Mouse (Mus musculus) embryonic facial prominence, embryonic 10.5 days (tissue): ENCODE results near the gene Usp22. TPM values are rescaled to one million over a fixed set of nuclear protein-coding genes. Genes with fewer than 3 reads are reported as not detected.

ENCODE experiments used
- DNase-seq: peaks from one replicate; pipeline ENCODE4 v3.0.0-alpha.2; 2017; ENCODE audit warnings: low spot score
- H3K27ac ChIP-seq: fragments of 300-500 bp; sonication (generic); replicated peaks from 2 replicates; pipeline ENCODE4 v1.5.1; 2016; ENCODE audit warnings: mild to moderate bottlenecking
- H3K27me3 ChIP-seq: fragments of 300-500 bp; sonication (generic); replicated peaks from 2 replicates; pipeline ENCODE4 v1.6.1; 2016; ENCODE audit warnings: low read depth, mild to moderate bottlenecking; ENCODE audit not compliant: poor library complexity, severe bottlenecking
- H3K36me3 ChIP-seq: fragments of 300-500 bp; sonication (generic); replicated peaks from 2 replicates; pipeline ENCODE4 v1.6.1; 2016; ENCODE audit warnings: mild to moderate bottlenecking, moderate library complexity
- H3K4me1 ChIP-seq: fragments of 300-500 bp; sonication (generic); 2 replicates; pipeline ENCODE4 v1.6.1; 2016
- H3K4me3 ChIP-seq: fragments of 300-500 bp; sonication (generic); 2 replicates; pipeline ENCODE4 v1.5.1; 2016; ENCODE audit warnings: mild to moderate bottlenecking, moderate library complexity
- H3K9me3 ChIP-seq: fragments of 300-500 bp; sonication (generic); 2 replicates; pipeline ENCODE4 v1.6.1; 2016; ENCODE audit warnings: mild to moderate bottlenecking
- WGBS: fragments of 180-500 bp; shearing (Covaris S2); methylation state at CpG from one replicate; pipeline ENCODE4 v1.1.7; 2016; 5-methylcytosine and 5-hydroxymethylcytosine counted together
- polyA plus RNA-seq: library from polyadenylated mRNA; unstranded; fragments of >200 nt; fragmentation: Nextera tagmentation; extraction: Ambion mirVana; gene quantifications from 2 replicates; pipeline ENCODE4 v1.2.1, GENCODE M21; 2016

Gene Usp22
- polyA plus RNA-seq, result 185 and 189 TPM in 2 replicates

DNA sequence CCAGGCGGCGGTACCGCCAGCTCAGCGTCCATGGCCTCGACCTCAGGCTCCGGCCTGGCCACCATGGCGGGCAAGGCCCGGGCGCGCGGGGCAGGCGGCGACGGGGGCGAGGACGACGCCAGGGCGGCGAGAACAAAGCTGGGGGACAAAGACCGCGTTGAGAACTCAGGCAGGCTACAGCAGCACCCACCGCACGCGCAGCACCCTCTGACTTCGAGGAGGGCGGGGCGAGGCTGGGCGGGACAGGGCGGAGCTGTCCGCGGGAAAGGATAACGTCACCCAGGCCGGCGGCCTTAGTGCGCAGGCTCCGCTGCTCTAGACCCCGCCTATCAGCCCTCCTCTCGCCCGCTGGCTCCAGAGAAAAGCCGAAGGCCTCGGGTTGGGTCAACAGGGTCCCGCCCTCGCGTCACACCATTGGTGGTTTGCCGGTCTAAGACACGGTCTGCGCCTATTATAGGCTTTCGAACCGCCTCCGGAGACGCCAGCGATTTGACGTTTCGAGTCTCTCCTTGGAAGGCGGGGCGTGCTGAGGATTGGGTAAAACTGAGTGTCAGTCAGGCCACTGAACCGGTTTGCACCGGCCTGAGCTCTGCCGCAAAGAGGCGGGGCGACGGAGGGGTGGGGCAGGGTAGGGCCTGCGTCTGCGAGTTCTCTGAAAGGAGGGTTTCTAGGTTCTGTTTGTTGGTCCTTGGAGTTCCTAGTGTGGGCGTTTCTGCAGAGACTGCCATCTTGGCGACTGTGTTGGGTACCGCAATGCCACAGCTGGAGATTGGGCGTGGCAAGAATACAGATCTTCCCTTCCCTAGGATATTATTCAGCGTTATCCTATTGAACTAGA is at the start of gene Usp22:
TSS of gene Usp22 (minus strand) at position 235 of the 838 bp plus-strand sequence.
- under 1% methylated on average over 69 of the region's 69 CpGs for WGBS
- Histone ChIP-seq H3K4me1 (peaks cover 26% of the 10 kb centered on the region), H3K36me3 (peaks cover 17% of the 10 kb centered on the region), H3K9me3 (no peaks in the 10 kb centered on the region), H3K4me3 (peak within 1 kb of the TSS; percentile 99), H3K27me3 (no peaks in the 10 kb centered on the region), H3K27ac (peak within 1 kb of the TSS; percentile 99)
- peak; percentile 100 for DNase-seq

DNA sequence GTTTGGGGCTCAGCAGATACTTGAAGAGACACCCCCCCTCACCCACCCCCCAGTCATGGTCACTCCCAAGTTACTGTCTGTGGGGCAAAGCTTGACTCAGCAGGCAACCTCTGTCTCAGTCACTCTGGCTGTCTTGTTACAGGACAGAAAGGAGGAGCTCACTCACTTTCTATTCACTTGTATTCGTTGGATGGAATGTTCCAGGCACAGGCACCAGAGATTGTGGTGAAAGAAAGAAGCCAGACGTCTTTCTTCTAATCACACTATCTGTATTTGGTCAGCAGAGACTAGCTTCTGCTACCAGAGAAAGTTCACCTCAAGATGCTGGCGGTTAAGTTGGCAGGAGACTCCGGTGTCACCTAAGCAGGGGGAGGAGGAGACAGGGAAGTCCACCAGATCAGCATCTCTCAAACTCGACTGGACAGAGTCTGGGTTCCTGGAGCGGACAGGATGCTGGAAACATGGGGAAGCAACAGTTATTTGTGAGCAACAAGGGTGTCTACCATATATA is 49.4 kb upstream of the Usp22 start:
- Histone ChIP-seq H3K27ac (no peak overlapping the region), H3K4me1 (no peaks in the 10 kb centered on the region), H3K4me3 (no peak overlapping the region), H3K36me3 (no peaks in the 10 kb centered on the region), H3K27me3 (no peaks in the 10 kb centered on the region), H3K9me3 (no peaks in the 10 kb centered on the region)
- 85% methylated on average over 6 of the region's 6 CpGs for WGBS
- no peak for DNase-seq

DNA sequence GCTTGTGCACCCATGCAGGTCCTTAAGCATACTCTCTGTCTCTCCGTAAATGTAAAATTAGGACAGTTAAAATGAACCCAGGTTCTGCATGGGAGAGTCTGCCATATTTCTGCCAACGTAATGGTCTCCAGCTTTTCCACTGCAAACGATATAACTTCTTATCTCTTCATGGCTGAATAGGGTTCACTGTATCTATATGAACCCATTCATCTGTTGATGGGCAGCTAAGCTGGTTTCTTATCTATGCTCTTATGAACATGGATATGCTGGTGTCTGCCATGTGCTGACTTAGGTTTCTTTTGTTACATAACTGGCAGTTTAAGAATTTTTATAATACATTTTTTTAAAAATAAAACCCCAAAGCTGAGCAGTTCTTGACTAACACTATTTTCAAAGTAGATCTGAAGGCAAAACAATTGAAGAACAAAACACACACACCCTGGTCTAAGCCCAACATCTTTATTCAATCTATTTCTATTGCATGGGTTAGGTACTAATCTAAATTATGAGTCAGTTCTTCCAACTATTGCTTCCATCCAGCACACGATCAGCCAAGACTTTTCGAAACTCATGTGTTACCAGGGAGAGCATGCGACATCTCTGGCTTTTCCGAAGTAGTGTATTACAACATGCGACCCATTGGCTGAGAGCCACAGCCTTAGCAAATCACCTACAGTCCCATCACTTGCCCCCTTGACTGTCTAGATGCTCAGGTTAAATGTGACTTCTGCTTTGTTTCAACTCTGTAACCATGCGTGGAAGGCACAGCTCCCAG is 48.3 kb upstream of the Usp22 start:
- H3K4me3 ChIP-seq, result no peak overlapping the region
- H3K4me1 ChIP-seq, result no peaks in the 10 kb centered on the region
- no peaks in the 10 kb centered on the region for H3K9me3 ChIP-seq
- H3K36me3 ChIP-seq, result no peaks in the 10 kb centered on the region
- DNase-seq, result no peak
- 90% methylated on average over 9 of the region's 9 CpGs for WGBS
- H3K27ac ChIP-seq, result no peak overlapping the region
- no peaks in the 10 kb centered on the region for H3K27me3 ChIP-seq

DNA sequence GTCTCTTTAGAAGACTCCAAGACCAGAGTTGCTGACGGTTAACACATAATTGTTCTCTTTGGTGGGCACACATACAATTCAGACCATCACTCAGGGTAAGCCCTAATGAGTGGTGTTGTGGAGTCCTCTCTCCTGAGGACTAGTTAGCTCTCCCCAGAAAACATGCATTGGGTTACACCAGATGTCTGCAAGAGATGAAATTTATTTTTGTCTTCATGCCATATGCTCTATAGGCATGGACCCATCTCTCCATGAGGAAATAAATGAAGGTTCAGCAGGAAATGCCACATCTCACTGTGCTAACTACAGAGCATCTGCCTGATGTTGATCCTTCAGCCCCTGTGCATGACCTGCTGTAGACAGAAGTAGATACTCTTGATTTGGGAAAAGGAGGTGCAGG is 47.2 kb upstream of the Usp22 start:
- H3K27ac ChIP-seq, result no peak overlapping the region
- no peak for DNase-seq
- no peaks in the 10 kb centered on the region for H3K9me3 ChIP-seq
- WGBS, result 74% methylated on average over 1 of the region's 1 CpGs
- H3K36me3 ChIP-seq, result no peaks in the 10 kb centered on the region
- no peaks in the 10 kb centered on the region for H3K4me1 ChIP-seq
- no peaks in the 10 kb centered on the region for H3K27me3 ChIP-seq
- H3K4me3 ChIP-seq, result no peak overlapping the region

DNA sequence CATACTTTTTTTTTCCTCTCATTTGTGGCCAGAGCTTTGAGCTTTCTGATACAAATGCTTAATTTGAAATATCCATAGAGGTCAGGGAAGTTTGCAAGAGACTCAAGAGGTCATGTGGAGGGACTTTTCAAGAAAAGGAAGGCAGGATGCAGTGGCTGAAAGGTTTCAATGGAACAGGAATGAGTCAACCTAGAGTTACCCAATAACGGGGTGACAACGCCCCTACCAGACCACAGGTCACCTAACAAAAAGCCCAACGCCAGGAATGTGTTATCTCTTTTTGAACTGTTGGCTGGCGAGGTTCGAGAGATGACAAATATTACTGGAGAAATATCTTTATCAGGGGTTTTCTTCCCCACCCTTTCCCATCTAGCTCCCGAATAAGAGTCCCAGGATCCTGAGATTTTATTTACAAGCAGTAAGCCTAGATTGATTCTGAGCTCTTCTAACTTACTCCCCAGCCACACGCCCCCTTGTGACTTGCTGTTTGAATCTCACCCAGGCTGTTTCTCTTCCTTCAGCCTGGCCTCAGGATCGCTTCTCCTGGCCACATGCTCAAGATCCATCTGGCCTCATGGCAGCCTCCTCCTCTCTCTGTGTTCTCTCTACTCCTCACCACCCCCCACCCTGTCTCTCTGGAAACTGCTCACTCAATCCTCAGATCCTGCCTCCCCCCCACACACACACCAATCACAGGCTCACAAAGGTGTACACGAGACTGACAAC is 45.5 kb upstream of the Usp22 start:
- H3K4me3 ChIP-seq, result no peak overlapping the region
- no peak for DNase-seq
- WGBS, result 70% methylated on average over 9 of the region's 9 CpGs
- H3K27me3 ChIP-seq, result no peaks in the 10 kb centered on the region
- H3K27ac ChIP-seq, result no peak overlapping the region
- no peaks in the 10 kb centered on the region for H3K4me1 ChIP-seq
- H3K36me3 ChIP-seq, result no peaks in the 10 kb centered on the region
- no peaks in the 10 kb centered on the region for H3K9me3 ChIP-seq

DNA sequence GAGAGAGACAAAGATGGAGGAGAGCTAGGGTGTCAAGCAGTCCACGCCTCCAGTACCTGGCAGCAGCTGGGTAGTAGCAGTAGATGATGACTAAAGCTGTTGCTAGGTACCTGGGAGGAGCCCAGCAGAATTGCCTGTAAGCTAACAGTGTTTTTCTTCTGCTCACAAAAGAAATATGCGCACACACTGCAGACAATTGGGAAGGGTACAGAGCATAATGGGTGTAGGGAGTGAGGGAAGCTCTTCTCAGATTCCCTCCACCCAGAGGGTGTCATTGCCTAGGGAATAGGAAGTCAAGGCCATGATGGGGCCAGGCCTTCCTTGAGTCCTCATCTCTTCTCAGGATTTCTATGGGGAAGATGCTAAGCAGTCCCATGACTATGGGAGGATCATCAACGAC is 41.1 kb upstream of the Usp22 start:
- 90% methylated on average over 3 of the region's 3 CpGs for WGBS
- Histone ChIP-seq H3K27ac (no peak overlapping the region), H3K27me3 (peaks cover 29% of the 10 kb centered on the region), H3K4me1 (no peaks in the 10 kb centered on the region), H3K4me3 (no peak overlapping the region), H3K36me3 (no peaks in the 10 kb centered on the region), H3K9me3 (no peaks in the 10 kb centered on the region)
- DNase-seq, result no peak

DNA sequence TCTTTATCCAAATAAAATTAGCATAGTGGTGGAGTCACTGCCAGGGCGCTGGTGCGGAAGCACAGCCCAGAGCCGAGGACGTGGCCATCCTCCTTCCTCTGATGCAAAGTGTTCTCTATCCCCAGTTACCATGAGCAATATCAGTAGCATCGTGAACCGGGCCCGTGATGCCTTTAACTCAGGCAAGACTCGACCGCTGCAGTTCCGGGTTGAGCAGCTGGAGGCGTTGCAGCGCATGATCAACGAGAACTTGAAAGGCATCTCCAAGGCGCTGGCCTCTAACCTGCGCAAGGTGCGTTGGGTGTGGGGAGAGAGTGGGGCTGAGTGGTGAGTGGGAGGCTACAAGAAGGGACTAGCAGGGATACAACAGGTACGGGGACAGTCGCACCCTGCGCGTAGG is 37.2 kb upstream of the Usp22 start:
- Histone ChIP-seq H3K27ac (no peak overlapping the region), H3K4me3 (no peak overlapping the region), H3K4me1 (peaks cover 7% of the 10 kb centered on the region; the same call in 1 of the 2 replicates), H3K9me3 (no peaks in the 10 kb centered on the region), H3K27me3 (peaks cover 34% of the 10 kb centered on the region), H3K36me3 (no peaks in the 10 kb centered on the region)
- DNase-seq, result peak; percentile 15
- WGBS, result 42% methylated on average over 20 of the region's 20 CpGs

DNA sequence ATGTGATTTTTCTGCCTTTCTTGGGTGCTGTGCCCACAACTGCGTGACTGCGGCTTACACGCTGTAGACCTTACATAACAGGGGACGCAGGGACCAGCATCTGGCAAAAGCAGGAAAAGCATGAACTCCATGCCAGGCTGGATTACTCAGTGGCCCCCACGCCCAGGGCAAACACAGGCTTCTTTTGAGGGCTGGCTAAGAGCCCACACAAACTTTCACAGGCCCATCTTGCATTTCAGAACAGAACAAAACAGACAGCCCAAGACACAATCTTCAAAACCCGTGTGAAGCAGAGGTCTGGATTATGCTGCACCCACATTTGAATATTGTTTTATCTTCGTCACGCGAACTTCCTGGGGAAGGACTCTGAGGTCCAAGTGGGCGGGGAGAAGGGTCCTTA is 33.5 kb upstream of the Usp22 start:
- Histone ChIP-seq H3K27me3 (peaks cover 29% of the 10 kb centered on the region), H3K4me1 (peaks cover 8% of the 10 kb centered on the region; the same call in 1 of the 2 replicates), H3K36me3 (no peaks in the 10 kb centered on the region), H3K4me3 (no peak overlapping the region), H3K27ac (no peak overlapping the region), H3K9me3 (no peaks in the 10 kb centered on the region)
- WGBS, result 89% methylated on average over 10 of the region's 10 CpGs
- no peak for DNase-seq

DNA sequence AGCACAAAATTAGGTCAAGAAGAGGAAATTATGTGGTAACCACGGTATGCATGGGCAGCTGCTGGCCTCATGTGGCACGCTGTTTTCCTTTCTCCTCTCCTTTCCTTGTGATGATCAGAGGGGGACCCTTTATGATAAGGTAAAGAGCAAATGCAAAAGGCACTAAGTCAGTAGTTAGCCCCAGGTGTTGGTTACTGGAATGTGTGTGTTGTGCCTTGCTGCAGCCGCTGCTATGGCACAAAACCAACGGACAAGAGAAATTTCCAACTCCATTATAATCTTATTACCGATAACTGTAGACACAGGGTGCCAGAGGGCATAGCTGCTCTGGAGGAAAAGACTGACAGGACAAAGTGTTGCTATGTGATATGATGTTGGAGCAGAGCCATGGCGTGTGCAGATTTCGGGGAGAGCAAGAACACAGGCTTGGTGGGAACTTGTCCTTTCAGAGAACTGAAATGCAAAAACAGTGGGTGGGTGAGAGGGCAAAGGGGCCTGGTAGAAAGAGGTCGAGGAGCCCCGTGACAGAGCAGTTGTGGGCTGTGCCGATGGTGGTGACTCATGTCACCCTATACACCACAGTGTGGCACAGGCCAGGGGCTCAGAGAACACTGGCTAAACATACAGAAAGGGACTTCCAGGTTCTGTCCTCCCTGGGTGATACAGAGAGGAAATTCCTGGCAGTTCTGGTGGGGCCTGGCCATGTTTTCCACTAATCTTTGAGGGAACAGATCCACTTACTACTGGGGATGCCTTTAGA is 32.8 kb upstream of the Usp22 start, which contains the start of gene Aldh3a1:
TSS of gene Aldh3a1 (plus strand) at position 51 of the 760 bp plus-strand sequence.
- Histone ChIP-seq H3K4me1 (peaks cover 8% of the 10 kb centered on the region; the same call in 1 of the 2 replicates), H3K36me3 (no peaks in the 10 kb centered on the region), H3K9me3 (no peaks in the 10 kb centered on the region), H3K27ac (no peak within 1 kb of the TSS), H3K4me3 (no peak within 1 kb of the TSS), H3K27me3 (peaks cover 23% of the 10 kb centered on the region)
- 84% methylated on average over 10 of the region's 10 CpGs for WGBS
- DNase-seq, result no peak

DNA sequence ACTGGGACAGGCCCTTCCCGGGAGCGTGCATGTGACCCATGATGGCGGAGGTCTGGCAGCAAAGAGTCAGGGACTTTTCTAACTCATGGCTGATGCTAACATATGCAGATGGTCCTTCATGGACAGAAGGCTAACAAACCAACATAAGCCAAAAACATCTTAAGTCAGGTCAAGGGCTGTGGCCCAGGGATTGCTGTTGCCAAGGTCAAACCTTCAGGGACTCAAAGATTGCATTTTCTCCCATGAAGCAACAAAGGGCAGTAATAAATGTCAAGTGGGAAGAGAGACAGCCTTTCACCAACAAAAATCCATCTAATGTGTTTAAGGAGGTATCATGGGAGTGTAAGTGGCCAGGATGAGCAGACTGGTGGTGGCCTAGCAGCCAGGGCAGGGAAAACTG is 31.3 kb upstream of the Usp22 start:
- no peak overlapping the region for H3K27ac ChIP-seq
- peaks cover 7% of the 10 kb centered on the region for H3K27me3 ChIP-seq
- H3K4me3 ChIP-seq, result no peak overlapping the region
- whole genome bisulfite sequencing, result 94% methylated on average over 3 of the region's 3 CpGs
- no peak for DNase-seq
- peaks cover 8% of the 10 kb centered on the region; the same call in 1 of the 2 replicates for H3K4me1 ChIP-seq
- H3K36me3 ChIP-seq, result no peaks in the 10 kb centered on the region
- H3K9me3 ChIP-seq, result no peaks in the 10 kb centered on the region

DNA sequence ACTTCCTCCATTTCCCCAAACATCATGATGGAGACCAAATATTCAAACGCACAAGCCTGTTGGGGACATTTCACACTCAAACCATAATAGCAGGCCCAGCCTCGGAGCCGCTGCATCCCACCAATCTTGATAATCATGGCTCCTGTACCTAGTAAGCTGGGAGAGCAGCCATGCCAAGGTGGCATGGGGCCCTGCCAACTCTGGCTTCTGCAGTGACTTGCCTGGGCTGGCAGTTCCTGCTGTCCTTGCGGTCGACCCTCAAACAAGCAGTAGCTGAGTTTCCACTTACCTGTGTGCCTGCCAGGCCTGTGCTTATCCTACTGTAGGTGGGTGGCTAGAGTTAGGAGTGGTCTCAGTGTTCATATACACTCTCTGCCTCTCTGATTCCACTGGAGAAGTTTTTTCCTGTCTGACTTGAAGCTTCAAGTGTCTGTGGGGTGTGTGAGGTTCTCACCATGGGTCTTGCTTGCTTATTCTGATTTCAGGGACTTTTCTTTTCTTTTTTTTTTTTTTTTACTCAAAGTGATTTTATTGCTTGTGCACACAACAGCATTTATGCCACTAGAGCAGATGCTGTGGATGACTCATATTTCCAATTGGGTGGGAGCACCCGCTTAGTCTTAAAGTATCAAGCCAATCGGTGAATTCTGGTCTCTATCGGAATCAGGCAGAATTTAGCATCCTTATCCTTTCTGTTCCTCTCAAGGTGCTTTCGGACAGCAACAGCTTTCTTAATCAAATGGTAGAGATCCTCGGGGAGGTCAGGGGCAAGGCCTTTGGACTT is 30.5 kb upstream of the Usp22 start:
- H3K4me3 ChIP-seq, result no peak overlapping the region
- H3K27ac ChIP-seq, result no peak overlapping the region
- no peaks in the 10 kb centered on the region for H3K36me3 ChIP-seq
- H3K4me1 ChIP-seq, result peaks cover 8% of the 10 kb centered on the region; the same call in 1 of the 2 replicates
- no peaks in the 10 kb centered on the region for H3K9me3 ChIP-seq
- H3K27me3 ChIP-seq, result no peaks in the 10 kb centered on the region; the same call in 1 of the 2 replicates
- no peak for DNase-seq
- 93% methylated on average over 10 of the region's 10 CpGs for WGBS
